Mouse (Mus musculus) CH12.LX (cell line): ENCODE measurements around the gene Zswim9.
"Not testable (repeated sequence)": the region's sequence is repeated elsewhere in the genome, so short reads cannot be mapped to it uniquely, and the experiment has no call there.

ENCODE experiments used
- BHLHE40 ChIP-seq: IDR thresholded peaks from 2 replicates; pipeline ENCODE4 v1.6.1; 2011; ENCODE audit warnings: mild to moderate bottlenecking, low read depth, low read length, improper control_type of control experiment
- CTCF ChIP-seq, 2 experiments: IDR thresholded peaks in 1 of 2; conservative IDR thresholded peaks in 1 of 2; 2 replicates each; pipeline ENCODE4 v1.5.1; 2011 to 2012; ENCODE audit warnings: low read depth in 2 of 2, low read length in 2 of 2, improper control_type of control experiment in 1 of 2, inconsistent platforms in 1 of 2, mild to moderate bottlenecking in 1 of 2, moderate library complexity in 1 of 2
- EP300 ChIP-seq: IDR thresholded peaks from 2 replicates; pipeline ENCODE4 v1.6.1; 2011; ENCODE audit warnings: low read length, improper control_type of control experiment
- MXI1 ChIP-seq: IDR thresholded peaks from 2 replicates; pipeline ENCODE4 v1.6.1; 2011; ENCODE audit warnings: mild to moderate bottlenecking, low read depth, low read length, improper control_type of control experiment
- POLR2A ChIP-seq: IDR thresholded peaks from 2 replicates; pipeline ENCODE4 v1.6.1; 2011; ENCODE audit warnings: low read depth, mild to moderate bottlenecking, improper control_type of control experiment, low read length
- SIN3A ChIP-seq: IDR thresholded peaks from 2 replicates; pipeline ENCODE4 v1.6.1; 2012; ENCODE audit warnings: low read length, improper control_type of control experiment, inconsistent platforms
- ZMIZ1 ChIP-seq: IDR thresholded peaks from 2 replicates; pipeline ENCODE4 v1.6.1; 2012; ENCODE audit warnings: low read depth, mild to moderate bottlenecking, inconsistent platforms, low read length, improper control_type of control experiment

GRCm38 (mm10) chr7:13278957-13279356, 436 bp upstream of the Zswim9 start:
- not testable (repeated sequence) for TF ChIP-seq MXI1; POLR2A; CTCF (conservative IDR thresholded peaks at IDR 0.05 in 1 of 2, IDR thresholded peaks at IDR 0.05 in 1 of 2; ENCODE audit: low read depth in 2 of 2, low read length in 2 of 2); EP300; ZMIZ1; BHLHE40
- TF ChIP-seq SIN3A = 0 out of 2 replicates have a peak, but pooled peaks have one; percentile 2
